Mouse (Mus musculus): ENCODE measurements around the gene Sc5d.

The Sc5d gene

GRCm38 (mm10) chr9:42264145-42264544 is at the start of gene Sc5d:
Gene Sc5d (minus strand): TSS chr9:42264256.
- DNase-seq (ENCODE audit: low spot score), result peak; percentile 92

- DNase-seq (ENCODE audit: low spot score), result no peak
Measured at GRCm38 (mm10) chr9:42311311-42311710, 47.3 kb upstream of the Sc5d start.

GRCm38 (mm10) chr9:42303894-42304293 is 39.8 kb upstream of the Sc5d start:
- DNase-seq (ENCODE audit: low spot score), result no peak

- DNase-seq (ENCODE audit: low spot score), result no peak
Measured at GRCm38 (mm10) chr9:42301082-42301633, 37.1 kb upstream of the Sc5d start.

- no peak for DNase-seq (ENCODE audit: low spot score)
Measured at GRCm38 (mm10) chr9:42296297-42296922, 32.4 kb upstream of the Sc5d start.

- DNase-seq (ENCODE audit: low spot score), result no peak
Measured at GRCm38 (mm10) chr9:42294131-42294530, 30.1 kb upstream of the Sc5d start.

- DNase-seq (ENCODE audit: low spot score), result no peak
Measured at GRCm38 (mm10) chr9:42293596-42293995, 29.5 kb upstream of the Sc5d start.

- DNase-seq (ENCODE audit: low spot score), result no peak
Measured at GRCm38 (mm10) chr9:42293051-42293450, 29.0 kb upstream of the Sc5d start.

- DNase-seq (ENCODE audit: low spot score), result no peak
Measured at GRCm38 (mm10) chr9:42279676-42280075, 15.6 kb upstream of the Sc5d start.

GRCm38 (mm10) chr9:42278046-42278445 is 14.0 kb upstream of the Sc5d start:
- no peak for DNase-seq (ENCODE audit: low spot score)

GRCm38 (mm10) chr9:42277606-42278005 is 13.6 kb upstream of the Sc5d start:
- no peak for DNase-seq (ENCODE audit: low spot score)

GRCm38 (mm10) chr9:42277162-42277561 is 13.1 kb upstream of the Sc5d start:
- DNase-seq (ENCODE audit: low spot score), result no peak

GRCm38 (mm10) chr9:42275761-42276145 is 11.7 kb upstream of the Sc5d start:
- no peak for DNase-seq (ENCODE audit: low spot score)

- peak; percentile 40 for DNase-seq (ENCODE audit: low spot score)
Measured at GRCm38 (mm10) chr9:42275027-42275760, 11.1 kb upstream of the Sc5d start.

GRCm38 (mm10) chr9:42273682-42274296 is 9.7 kb upstream of the Sc5d start:
- no peak for DNase-seq (ENCODE audit: low spot score)

- DNase-seq (ENCODE audit: low spot score), result no peak
Measured at GRCm38 (mm10) chr9:42273174-42273573, 9.1 kb upstream of the Sc5d start.

- DNase-seq (ENCODE audit: low spot score), result no peak
Measured at GRCm38 (mm10) chr9:42272690-42273089, 8.6 kb upstream of the Sc5d start.

GRCm38 (mm10) chr9:42271456-42271855 is 7.4 kb upstream of the Sc5d start:
- DNase-seq (ENCODE audit: low spot score), result no peak

GRCm38 (mm10) chr9:42270617-42271016 is 6.6 kb upstream of the Sc5d start:
- no peak for DNase-seq (ENCODE audit: low spot score)

- DNase-seq (ENCODE audit: low spot score), result no peak
Measured at GRCm38 (mm10) chr9:42270081-42270480, 6.0 kb upstream of the Sc5d start.

- DNase-seq (ENCODE audit: low spot score), result no peak
Measured at GRCm38 (mm10) chr9:42268371-42268770, 4.3 kb upstream of the Sc5d start.

- DNase-seq (ENCODE audit: low spot score), result no peak
Measured at GRCm38 (mm10) chr9:42265309-42265708, 1.3 kb upstream of the Sc5d start.

- DNase-seq (ENCODE audit: low spot score), result peak; percentile 31
Measured at GRCm38 (mm10) chr9:42263709-42264111, 346 bp downstream of the Sc5d start.

Data from yolk sac, embryonic 10.5 days (tissue).